Mouse (Mus musculus) myocyte (in vitro differentiated cells): Measurements from ENCODE around the gene Map2k5.

Source experiments
- E2F4 ChIP-seq: IDR thresholded peaks from one replicate; pipeline ENCODE4 v1.6.1; 2011; ENCODE audit warnings: mild to moderate bottlenecking, control low read depth, moderate library complexity; ENCODE audit not compliant: insufficient read depth
- MYOD1 ChIP-seq, 3 experiments: IDR thresholded peaks; one replicate each; pipeline ENCODE4 v1.6.1; 2011; ENCODE audit warnings: control low read depth in 2 of 3, low read depth in 2 of 3, mild to moderate bottlenecking in 2 of 3, moderate library complexity in 1 of 3; ENCODE audit not compliant: insufficient read length in 2 of 3, control insufficient read depth in 1 of 3
- POLR2A ChIP-seq: IDR thresholded peaks from one replicate; pipeline ENCODE4 v1.6.1; 2011; ENCODE audit warnings: low read depth, mild to moderate bottlenecking, control low read depth, moderate library complexity; ENCODE audit not compliant: insufficient read length
- POLR2AphosphoS2 ChIP-seq: IDR thresholded peaks from one replicate; pipeline ENCODE4 v1.6.1; 2011; ENCODE audit warnings: low read depth, control low read depth; ENCODE audit not compliant: insufficient read length
- REST ChIP-seq: IDR thresholded peaks from one replicate; pipeline ENCODE4 v1.6.1; 2011; ENCODE audit warnings: mild to moderate bottlenecking, control low read depth, moderate library complexity; ENCODE audit not compliant: insufficient read depth, insufficient read length
- TCF12 ChIP-seq: IDR thresholded peaks from one replicate; pipeline ENCODE4 v1.6.1; 2011; ENCODE audit warnings: mild to moderate bottlenecking, control low read depth; ENCODE audit not compliant: poor library complexity, insufficient read depth, severe bottlenecking
- USF1 ChIP-seq: IDR thresholded peaks from one replicate; pipeline ENCODE4 v1.6.1; 2011; ENCODE audit warnings: low read depth, mild to moderate bottlenecking, control low read depth, moderate library complexity

GRCm38 (mm10) chr9:63281996-63282395, 95.7 kb downstream of the Map2k5 start:
- TF ChIP-seq POLR2A, result no peak
- TF ChIP-seq MYOD1 (IDR thresholded peaks at IDR 0.05; ENCODE audit: control insufficient read depth in 1 of 3, insufficient read length in 2 of 3, low read depth in 2 of 3), result no peak
- TF ChIP-seq USF1, result no peak
- TF ChIP-seq REST, result no peak
- TF ChIP-seq E2F4, result no peak
- no peak for TF ChIP-seq TCF12
- TF ChIP-seq POLR2AphosphoS2, result no peak
